Mouse (Mus musculus) cerebellum, adult 9-10 months (tissue): Measurements from ENCODE around the gene Zfp36.

Experiments
- DNase-seq: peaks from one replicate; pipeline ENCODE4 v3.0.0; 2022

Zfp36 gene

DNA sequence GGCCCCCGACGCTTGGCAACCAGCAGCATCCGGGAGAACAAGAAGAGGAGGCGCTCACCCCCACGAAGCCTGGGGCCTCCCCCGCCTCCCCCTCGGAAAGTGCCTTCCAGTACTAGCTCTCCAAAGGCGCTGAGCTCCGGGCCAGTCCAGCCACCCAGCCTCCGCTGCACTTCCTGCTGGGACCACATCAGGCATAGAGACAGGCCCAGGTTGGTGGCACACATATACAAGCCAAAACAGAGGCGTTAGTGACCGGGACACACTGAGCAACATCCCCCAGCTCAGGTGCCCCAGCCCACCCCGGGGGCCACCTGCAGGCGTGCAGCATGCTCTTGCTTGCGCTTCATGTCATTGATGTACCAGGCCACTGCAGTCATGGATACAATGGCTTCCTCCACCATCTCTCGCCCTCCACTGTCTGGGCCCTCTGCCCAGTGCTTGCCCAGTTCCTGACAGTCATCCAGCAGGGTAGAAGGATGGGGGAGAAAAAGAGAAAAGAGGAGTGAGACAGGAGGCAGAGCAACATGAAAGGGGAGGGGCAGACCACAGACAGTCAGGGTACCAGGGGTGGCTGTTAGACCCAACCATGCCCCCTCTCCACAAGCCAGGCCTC is 12.3 kb downstream of the Zfp36 start:
- no peak for DNase-seq

DNA sequence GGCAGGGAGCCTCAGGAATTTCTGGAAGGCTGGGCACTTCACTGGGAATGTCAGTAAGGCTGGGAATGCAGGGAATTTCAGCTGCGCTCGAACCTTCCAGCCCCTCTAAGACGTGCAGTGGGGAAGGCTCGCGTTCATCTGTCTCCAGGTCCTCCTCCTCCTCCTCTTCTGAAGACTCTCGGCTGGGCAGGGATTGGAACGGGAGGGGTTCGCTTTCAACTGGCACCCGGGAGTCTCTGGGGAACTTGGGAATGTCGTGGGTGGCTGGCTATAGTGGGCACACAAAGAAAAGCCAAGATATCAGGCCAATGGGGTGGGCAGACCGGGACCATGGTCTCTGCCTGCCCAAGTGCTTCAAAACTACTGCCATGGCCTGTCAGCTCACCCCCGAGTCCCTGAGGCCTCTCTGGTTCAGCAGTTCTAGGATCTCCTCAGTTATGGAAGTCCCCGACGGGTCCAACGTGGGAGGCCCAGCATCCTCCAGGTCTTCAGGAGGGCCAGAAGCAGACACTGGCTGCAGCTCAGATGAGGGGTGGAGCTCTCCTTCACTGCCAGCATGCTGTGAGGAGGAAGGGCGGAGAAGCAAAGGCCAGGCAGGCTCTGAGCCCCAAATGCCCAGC is 17.5 kb downstream of the Zfp36 start:
- DNase-seq = no peak

DNA sequence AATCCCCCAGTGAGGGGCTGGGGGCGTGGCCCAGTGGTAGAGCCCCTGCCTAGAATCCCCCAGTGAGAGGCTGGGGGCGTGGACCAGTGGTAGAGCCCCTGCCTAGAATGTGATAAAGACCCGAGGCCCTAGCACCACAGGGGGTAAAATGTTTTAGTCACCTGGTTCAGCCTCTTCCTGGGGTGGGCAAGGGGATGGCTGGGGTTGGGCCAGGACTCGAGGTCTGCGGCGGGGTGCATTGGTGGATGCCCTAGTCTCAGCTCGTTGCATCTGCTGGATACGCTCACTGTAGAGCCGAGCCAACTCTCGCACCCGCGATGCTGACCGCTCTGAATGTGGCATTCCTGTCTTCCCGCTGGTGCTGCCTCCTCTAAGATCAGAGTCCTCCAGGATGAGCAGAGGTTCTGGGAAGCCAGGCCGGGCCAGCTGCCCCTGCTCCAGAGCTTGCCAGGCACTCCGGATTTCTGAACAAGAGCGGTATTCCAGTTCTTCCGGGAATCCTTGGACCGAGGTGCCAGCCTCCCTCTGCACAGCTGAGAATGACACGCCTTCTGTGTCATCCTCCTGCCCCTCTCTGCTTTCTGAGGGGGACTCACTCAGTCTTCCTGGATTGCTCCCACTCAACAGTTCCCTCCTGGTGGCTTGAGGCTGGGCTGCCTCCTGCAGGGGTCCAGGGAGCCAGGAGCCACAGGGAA is 18.3 kb downstream of the Zfp36 start:
- DNase-seq = no peak

DNA sequence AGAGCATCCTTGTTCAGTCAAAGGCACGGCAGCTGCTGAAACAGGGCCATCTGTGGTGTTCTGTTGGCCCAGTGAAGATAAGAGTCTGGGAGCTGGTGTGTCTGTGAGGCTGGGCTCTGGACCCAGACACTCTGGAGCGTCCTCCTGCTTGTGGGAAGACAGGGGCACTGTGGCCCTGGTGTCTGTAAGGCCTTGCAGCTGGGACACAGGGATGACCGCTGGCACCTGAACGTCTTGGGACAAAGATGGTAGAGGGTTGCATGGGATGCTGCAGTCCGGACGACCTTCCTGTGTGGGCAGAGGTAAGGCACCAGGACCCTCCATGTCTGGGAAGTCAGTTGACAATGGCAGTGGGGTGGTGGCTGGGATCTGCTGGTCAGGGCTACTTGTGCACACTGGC is 19.8 kb downstream of the Zfp36 start:
- DNase-seq = no peak

DNA sequence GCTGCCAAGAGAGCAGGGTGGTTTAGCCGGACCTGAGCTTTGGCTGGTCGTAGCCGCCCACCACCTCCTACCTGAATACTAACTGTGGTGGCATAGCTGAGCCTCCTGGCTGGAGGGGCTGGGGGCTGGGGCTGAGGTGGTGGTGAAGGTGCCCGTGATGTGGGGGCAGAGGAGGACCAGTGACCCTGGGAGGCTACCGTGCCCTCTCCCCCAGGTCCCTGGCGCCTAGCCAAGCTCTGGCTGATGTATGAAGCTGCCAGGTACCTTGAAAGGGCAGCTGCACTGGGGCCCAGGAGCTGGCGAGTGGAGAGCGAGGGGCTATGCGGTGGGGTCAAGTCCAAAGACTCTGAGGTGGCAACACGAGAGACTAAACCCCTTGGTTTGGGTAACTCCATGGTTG is 20.2 kb downstream of the Zfp36 start:
- DNase-seq = no peak

DNA sequence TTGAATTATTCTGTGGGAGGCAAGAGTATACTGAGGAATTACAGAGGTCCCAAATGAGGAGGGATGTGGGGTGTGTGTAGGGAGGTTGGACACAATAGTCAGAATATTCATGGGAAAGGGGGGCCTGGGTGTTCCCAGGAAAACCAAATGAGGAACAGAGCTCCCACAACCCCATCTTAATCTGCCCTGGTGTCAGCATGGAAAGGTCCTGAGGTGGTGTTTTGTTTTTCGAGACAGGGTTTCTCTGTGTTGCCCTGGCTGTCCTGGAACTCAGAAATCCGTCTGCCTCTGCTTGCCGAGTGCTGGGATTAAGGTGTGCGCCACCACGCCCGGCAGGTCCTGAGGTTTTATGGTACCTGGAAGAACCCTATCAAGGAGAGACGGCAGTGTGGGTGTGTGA is 21.6 kb downstream of the Zfp36 start:
- DNase-seq = no peak

DNA sequence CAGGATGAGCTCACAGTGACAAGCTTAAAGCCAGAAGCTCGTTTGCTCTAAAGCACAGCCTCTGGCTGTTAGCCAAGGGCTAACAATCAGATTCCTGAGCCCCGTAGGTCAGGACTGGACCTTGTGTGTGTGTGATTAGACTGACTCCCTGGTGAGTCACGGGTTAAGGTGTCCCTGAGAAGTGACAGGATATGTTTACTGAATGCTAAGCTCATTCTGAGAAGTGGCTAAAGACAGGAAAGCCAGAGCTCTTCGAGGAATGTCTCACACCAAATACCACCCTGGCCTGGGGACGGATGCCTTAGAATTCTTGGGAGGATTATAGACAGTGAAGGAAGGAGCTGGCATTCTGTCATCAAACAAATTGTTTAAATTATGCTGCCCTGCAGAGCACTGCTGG is 22.1 kb downstream of the Zfp36 start:
- no peak for DNase-seq

DNA sequence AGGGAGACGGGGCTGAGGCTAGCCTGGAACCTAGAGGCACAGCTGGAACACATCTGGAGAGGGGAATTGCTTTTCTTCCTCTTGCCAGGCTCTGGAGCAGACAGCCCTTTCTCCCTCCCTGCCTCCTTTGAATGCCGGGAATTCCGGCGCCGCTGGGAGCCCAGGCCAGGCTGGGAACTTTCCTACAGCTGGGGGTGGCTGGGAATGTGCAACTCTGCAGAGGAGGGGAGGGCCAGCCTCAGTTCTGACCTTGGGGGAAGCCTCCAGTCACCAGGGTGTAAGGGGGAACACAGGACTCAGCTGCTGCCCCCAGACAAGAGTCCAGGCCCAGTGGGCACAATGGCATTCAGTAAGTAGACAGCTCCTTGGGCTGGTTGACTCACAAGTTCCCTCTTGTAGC is 23.1 kb downstream of the Zfp36 start:
- no peak for DNase-seq

DNA sequence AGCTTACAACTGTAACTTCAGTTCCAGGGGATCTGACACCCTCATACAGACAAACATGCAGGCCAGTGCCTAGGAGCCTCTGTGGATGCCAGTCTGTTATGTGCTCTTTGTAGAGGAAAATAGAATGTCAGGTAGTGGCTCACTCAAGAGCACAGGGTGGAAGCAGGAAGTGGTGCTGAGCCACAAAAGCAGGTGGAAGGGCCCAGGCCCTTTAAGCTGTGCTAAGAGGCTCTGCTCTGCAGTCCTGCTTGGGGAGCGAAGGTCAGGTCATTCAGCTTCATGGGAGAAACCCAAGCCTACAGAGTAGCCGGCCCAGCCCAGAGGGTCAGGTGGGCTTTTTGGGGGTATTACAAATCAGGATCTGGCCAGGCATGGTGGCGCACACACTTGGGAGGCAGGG is 24.8 kb downstream of the Zfp36 start:
- no peak for DNase-seq

DNA sequence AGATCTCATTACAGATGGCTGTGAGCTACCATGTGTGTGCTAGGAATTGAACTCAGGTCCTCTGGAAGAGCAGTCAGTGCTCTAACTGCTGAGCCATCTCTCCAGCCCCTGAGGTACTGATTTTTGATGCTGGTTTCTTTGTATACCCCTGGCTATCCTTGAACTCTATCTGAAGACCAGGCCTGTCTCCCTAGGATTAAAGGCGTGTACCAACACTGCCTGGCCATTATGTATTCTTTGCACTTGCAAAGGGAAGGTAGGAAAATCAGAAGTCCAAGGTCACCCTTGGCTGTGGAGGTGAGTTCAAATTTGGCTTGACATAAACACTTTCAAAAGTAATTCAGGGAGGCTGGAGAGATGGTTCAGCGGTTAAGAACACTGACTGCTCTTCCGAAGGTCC is 25.5 kb downstream of the Zfp36 start:
- no peak for DNase-seq

DNA sequence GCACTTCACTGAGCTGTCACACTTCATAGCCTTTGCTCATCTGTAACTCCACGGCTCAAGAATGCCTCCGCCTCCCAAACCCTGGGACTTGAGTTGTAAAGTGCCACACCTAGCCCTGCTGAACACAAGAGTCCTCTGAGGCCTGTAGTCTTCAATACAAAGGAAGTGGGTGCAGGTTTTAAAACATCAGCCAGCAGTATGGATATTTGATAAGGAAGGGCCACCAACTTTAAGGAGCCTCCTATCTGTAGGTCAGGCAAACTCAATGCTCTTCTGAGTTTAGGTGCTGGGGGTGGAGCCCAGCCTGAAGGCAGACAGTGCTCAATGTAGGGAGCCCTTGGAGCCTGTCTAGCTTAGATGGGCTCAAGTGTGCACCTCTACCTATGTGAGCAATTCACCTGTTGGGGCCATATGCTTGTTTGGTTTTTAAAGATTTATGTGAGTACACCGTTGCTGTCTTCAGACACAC is 25.9 kb downstream of the Zfp36 start:
- DNase-seq = no peak

DNA sequence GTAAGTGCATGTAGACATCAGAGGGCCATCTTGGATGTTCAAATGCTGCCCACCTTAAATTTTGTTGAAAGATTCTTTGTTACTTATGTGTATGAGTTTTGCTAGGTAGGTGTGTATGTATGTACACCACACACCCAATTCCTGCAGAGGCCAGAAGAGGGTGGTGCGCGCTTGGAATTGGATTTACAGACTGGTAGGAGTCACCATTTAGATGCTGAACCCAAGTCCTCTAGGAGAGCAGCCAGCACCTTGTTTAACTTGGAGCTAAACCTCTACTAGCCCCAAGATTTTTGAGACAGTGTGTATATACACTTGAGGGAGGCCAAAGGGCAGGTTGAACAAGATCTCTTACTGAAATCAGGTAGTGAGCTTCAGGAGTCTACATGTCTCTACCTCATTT is 26.8 kb downstream of the Zfp36 start:
- DNase-seq = no peak

DNA sequence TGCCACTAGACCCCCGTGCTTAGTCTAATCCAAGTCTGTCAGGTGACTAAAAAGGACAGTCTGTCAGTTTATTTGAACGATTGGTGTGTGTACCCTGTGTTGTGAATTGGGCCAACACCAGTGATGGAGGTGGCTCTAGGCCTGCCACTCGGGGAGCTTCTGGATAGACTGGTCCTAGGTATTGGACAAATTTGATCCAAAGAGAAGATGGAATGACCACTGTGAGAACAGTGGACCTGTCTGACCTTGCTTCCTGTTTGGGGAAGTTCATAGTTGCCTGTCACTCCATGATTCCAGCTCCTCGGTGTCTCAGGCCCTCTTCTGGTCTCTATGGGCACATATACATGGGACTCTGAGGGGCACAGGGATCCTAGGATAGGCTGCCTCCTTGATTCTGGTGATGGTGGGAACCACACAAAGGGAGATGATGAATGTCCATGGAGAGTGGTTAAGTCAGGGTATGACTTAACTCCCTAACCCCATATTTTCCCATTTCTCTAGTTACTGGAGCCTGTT is 28.3 kb downstream of the Zfp36 start:
- no peak for DNase-seq

DNA sequence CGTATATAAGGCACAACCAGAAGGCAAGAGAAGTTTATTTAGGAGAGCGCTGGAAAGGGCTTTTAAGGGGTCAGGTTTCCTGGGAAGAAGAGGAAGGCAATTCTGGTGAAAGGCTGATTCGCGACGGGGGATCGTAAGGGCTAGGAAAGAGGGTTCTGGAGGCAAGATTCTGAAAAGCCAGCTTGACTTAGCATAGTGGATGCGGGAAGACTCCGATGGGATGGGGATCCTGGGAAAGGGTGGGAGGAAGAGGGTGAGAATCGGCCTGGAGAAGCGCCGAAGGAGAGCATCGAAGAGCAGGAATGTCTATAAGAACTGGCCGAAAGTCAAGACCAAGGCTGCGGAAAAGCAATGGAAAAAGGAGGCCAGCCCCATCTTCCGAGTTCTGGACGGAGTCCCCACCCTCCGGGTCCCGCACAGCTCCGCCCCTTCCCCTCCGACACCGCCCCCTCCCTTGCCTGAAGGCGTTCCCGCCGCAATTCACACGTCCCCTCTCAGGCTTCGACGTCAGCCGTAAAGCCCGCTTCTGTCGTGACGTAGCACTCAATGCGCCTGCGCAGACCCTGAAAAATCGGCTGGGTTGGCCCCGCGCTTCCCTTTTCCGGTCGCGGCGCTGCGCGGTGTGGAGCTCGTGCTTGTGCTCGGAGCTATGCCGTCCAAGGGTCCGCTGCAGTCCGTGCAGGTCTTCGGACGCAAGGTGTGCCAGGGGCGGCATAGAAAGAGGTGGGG is 29.7 kb downstream of the Zfp36 start, which contains the start of gene Rps16:
Gene Rps16 (plus strand): TSS at position 498 of the 729 bp plus-strand sequence.
- peak; percentile 96 for DNase-seq

DNA sequence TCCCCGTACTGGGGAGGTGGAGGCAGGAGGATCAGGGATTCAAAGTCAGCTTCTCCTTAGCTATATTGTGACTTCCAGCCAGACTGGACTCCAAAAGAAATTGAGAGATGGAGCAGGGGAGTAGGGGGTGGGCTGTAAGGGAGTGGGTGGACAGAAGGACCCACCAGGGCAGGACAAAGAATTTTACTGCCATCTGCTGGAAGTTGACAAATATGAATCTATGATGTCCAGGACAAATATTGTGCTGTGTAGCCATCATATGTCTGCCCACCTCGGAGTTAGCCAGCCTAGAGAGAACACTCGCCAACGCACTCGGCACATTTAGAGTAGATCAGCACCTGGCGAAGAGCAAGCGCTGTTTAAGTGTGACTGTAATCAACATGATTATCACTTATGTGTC is 31.5 kb downstream of the Zfp36 start:
- DNase-seq = no peak

DNA sequence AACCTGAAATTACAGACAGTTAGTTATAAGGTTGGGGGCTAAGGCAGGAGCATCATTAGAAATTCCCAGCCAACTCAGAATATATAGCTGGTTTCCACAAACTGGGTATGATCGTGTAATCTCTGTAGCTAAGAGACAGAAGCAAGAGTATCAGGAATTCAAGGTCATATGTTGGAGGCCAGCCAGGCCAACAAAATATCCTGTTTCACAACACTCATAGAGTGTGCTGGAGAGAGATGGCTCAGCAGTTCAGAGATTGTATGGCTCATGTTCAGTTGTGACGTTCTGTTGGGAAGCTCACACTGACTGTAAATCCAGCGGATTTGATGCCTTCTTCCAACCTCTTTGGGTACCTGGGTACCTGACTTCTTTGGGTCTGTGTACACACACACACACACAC is 32.3 kb downstream of the Zfp36 start:
- no peak for DNase-seq

DNA sequence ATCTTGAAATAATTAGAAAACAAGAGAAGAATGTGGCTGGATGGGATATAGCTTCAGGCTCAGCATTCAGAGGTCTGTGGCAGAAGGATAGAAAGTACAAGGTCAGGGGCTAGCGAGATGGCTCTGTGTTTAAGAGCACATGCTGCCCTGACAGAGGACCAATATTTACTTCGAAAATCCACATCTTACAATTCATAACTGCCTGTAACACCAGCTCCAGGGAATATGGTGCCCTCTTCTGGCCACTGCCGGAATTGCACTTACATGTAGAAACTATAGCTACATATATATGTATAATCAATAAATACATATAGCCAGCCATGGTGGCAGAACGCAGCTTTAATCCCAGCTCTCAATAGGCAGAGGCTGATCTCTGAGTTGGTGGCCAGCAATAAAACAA is 35.4 kb downstream of the Zfp36 start:
- DNase-seq = peak; percentile 77

DNA sequence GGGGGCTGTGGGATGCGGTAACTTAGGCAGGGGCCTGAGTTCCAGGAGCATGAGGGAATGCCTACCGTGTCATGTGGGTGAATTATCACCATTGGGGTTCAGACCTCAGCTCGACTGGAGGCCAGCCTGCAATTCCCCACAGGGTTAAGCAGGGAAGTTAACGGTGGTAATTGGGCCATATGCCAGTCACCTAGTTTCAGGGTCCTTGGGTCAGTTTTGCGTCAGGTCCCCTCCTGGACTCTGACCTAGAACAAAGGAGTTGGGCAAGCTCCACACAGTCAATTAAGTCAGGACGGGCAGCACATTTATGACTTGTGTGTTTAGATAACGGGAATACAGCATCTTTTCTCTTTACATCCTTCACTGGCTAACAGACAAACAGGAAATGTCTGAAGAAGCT is 38.7 kb downstream of the Zfp36 start:
- no peak for DNase-seq

DNA sequence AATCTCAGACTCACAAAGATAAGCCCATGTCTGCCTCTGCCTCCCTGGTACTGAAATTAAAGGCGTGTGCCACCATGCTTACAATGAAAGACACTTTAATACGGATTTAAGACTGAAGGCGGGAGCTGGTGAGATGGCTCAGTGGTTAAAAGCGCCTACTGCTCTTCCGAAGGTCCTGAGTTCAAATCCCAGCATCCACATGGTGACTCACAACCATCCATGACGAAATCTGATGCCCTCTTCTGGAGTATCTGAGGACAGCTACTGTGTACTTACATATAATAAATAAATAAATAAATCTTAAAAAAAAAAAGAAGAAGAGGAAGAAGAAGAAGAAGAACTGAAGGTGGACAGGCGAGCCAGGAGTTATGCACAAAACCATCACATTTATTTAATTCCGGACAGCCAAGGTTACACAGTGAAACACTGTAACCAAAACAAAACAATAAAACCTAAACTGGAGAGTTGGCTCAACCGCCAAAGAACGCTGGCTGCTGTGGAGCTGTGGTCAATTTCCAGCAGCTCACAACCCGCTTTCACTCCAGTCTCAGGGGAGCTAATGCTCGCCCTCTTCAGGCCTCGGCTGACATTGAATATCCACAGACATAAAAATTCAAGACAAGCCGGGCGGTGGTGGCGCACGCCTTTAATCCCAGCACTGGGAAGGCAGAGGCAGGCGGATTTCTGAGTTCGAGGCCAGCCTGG is 40.7 kb downstream of the Zfp36 start:
- peak; percentile 65 for DNase-seq

DNA sequence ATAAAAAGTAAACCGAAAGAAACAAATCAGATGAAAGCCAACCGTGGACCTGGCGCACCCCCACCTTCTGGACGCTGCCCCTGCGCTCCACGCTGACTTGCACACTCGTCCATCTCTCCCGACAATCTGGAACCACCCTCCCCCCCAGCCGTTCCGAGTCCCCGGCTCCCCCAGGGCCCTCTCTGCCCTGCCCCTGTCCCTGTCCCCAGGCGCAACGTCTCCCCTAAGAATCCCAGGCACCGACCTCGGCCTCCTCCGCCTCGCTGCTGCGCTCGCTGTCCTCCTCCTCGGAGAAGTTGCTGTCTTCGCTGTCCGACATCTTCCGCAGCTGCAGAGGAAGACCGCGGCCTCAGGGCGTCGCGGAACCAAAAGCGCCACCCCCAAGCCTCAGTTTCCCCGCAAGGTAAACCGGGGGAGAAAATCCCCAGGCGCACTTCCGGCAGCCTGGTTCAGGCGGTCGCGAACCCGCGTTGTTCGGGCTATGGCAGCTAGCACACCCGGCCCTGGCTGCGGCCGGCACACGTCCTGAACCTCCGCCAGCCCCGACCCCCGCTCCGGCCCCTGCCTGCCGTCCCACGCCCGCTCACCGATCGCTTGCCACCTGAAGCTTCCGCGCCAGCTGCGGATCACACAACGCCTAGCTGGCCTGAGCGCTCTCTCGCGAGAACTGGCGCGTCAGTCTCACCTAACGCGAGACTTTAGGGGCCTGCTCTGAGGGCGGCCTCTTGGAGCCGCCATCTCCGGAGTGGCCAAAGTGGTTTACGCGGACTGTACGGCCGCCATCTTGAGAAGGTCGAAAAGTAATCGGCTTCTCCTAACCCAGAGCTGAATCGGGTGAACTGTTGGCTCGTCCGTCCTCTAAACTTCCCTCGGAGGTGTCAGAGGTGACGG is 41.7 kb downstream of the Zfp36 start, which contains the start of gene Supt5:
Gene Supt5 (minus strand): TSS at position 639 of the 891 bp plus-strand sequence.
- peak; percentile 97 for DNase-seq

DNA sequence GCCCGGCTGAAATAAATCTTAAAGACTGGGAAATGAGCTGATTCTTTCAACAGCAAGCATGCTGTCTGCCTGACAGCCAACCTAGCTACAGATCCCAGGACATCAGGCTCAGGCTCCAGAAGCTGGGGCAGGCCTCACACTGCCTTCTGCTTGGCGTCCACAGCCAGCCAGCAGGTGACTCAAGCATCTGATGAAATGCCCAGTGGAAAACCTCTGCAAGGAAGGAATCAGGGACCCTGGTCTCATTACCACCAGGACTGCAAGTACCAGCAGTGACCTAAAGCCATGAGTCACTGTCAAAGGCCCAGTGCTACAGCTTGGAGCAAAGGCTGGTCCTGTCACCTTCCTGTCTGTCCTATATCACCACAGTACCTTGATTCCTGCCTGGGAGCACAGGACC is 44.6 kb downstream of the Zfp36 start:
- DNase-seq = no peak

DNA sequence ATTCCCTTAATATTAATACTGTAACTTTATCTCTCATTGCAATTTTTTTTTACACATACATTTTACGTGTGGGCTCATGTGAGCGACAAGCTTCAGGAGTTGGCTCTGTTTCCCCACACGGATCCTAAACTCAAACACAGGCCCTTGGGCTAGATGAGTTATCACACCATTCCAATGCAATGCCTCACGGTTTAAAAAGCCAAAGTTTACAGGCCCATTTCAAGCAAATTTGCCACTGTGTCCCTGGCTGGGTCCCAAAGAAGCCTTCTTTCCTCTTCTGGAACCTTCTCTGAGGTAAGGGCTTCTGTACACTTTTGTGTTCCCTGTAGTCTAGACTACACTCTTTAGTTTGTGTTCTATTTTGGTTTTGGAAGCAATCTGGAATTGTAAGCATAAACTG is 45.5 kb downstream of the Zfp36 start:
- DNase-seq = no peak
